Mouse (Mus musculus) CH12.LX (cell line): Measurements from ENCODE around the gene Ntn3.

Source experiments
- MAX ChIP-seq: IDR thresholded peaks from 2 replicates; pipeline ENCODE4 v1.6.1; 2011; ENCODE audit warnings: low read length, improper control_type of control experiment
- SMC3 ChIP-seq: IDR thresholded peaks from 2 replicates; pipeline ENCODE4 v1.6.1; 2011; ENCODE audit warnings: low read depth, low read length, improper control_type of control experiment
- TBP ChIP-seq: conservative IDR thresholded peaks from 2 replicates; pipeline ENCODE4 v1.6.1; 2011; ENCODE audit warnings: low read depth, low read length, improper control_type of control experiment
- UBTF ChIP-seq: IDR thresholded peaks from 2 replicates; pipeline ENCODE4 v1.6.1; 2012; ENCODE audit warnings: low read depth, mild to moderate bottlenecking, inconsistent platforms, low read length, improper control_type of control experiment, moderate library complexity

DNA sequence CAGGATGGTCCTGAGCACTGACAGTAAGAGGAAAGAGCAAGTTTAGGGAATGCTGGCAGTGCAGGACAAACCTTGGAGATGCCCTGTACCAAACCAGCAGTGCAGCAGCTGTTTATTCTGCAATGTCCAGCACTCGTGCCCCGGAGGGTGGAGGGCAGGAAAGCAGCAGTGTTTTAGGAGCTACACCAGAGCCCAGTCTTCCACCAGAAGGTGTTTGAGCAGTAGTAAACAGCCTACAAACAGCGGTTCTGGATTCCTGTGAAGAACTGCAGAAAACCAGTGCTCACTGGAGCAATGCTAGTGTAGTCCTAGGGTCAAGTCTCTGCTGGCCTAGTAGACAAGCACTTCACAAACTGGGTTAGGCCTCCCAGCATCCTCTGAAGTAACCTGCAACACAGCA, 35.1 kb downstream of the Ntn3 start:
- TF ChIP-seq TBP (no peak), UBTF (no peak), SMC3 (no peak), MAX (no peak)
